ENCODE assay signal across 21 mouse cellular contexts in the genomic region with DNA sequence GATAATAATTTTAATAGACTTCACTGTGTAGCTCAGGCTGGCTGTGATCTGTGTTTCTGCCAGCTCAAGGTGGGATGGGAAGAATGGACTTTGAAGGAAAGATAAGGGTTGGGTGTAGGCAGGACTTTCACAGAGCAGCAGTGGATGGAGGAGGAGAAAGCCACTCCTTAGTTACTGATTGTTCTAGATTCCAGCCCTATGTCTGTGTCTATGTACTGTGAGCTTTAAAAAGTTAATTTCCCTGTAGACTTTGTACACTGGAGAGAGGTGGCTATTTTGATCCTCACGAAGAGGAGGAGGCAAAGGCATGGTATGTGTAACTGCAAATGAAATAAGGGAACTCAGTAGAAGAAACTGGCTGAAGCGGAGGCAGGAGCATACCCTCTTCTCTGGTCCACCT. TPM values are rescaled to one million over a fixed set of nuclear protein-coding genes. Genes with fewer than 3 reads are reported as not detected.
"Had no signal": no experiment of that assay in that cellular context is flagged by ENCODE, and none has a peak within 500 bp of the region (broad histone marks: within the 10 kb centered on the region; RNA-seq: fewer than 3 reads in every experiment).

No protein-coding gene starts in this region.

- H3K4me2 ChIP-seq: liver, embryonic 13.5 days; midbrain, embryonic 11.5 days; stomach, embryonic 15.5 days had no signal

- H3K4me3 ChIP-seq: left cerebral cortex, adult 2 months; liver, embryonic 13.5 days; stomach, embryonic 15.5 days had no signal

- H3K9me3 ChIP-seq: liver, embryonic 13.5 days; stomach, embryonic 15.5 days had no signal

- H3K36me3 ChIP-seq: liver, embryonic 13.5 days; stomach, embryonic 15.5 days had no signal

- H3K27me3 ChIP-seq: liver, embryonic 13.5 days; stomach, embryonic 15.5 days had no signal

- H3K27ac ChIP-seq: left cerebral cortex, adult 2 months; liver, embryonic 13.5 days; stomach, embryonic 15.5 days had no signal

- H3K9ac ChIP-seq: liver, embryonic 13.5 days; stomach, embryonic 15.5 days had no signal

- H3K4me1 ChIP-seq: liver, embryonic 13.5 days; stomach, embryonic 15.5 days had no signal

- DNase-seq: kidney, postnatal 25 days; layer of hippocampus, postnatal 36 days; liver, embryonic 13.5 days; lung, adult 2 months; lung, postnatal 14 days; lung, postnatal 4 days; midbrain, embryonic 14.5 days; spleen, adult 18-20 months; thymus, adult 18-20 months; thymus, postnatal 14 days; thymus, postnatal 4 days had no signal

RNA-seq across cellular contexts. Expression of gene Nlrp1b, which starts 31.2 kb away (rescaled TPM):
- total RNA-seq: megakaryocyte-erythroid progenitor cell, adult 5-6 weeks; midbrain, postnatal 0 days had no signal
- polyA plus RNA-seq: kidney, embryonic 16.5 days; limb, embryonic 11.5 days; liver, embryonic 13.5 days; midbrain, embryonic 11.5 days; midbrain, embryonic 14.5 days; midbrain, postnatal 0 days; neural tube, embryonic 11.5 days; neural tube, embryonic 14.5 days had no signal

RNA-seq across cellular contexts. Expression of gene Nlrp1a, which starts 54.8 kb away (rescaled TPM):
- polyA plus RNA-seq: lung, adult 2 months; midbrain, embryonic 14.5 days; neural tube, embryonic 11.5 days; neural tube, embryonic 14.5 days; testis, adult 2 months had no signal
